Mouse (Mus musculus) embryonic facial prominence, embryonic 10.5 days (tissue): ENCODE results near the gene Rrad. TPM values are rescaled to one million over a fixed set of nuclear protein-coding genes. Genes with fewer than 3 reads are reported as not detected.

ENCODE experiments used
- DNase-seq: peaks from one replicate; pipeline ENCODE4 v3.0.0-alpha.2; 2017; ENCODE audit warnings: low spot score
- H3K27ac ChIP-seq: fragments of 300-500 bp; sonication (generic); replicated peaks from 2 replicates; pipeline ENCODE4 v1.5.1; 2016; ENCODE audit warnings: mild to moderate bottlenecking
- H3K27me3 ChIP-seq: fragments of 300-500 bp; sonication (generic); replicated peaks from 2 replicates; pipeline ENCODE4 v1.6.1; 2016; ENCODE audit warnings: low read depth, mild to moderate bottlenecking; ENCODE audit not compliant: poor library complexity, severe bottlenecking
- H3K36me3 ChIP-seq: fragments of 300-500 bp; sonication (generic); replicated peaks from 2 replicates; pipeline ENCODE4 v1.6.1; 2016; ENCODE audit warnings: mild to moderate bottlenecking, moderate library complexity
- H3K4me1 ChIP-seq: fragments of 300-500 bp; sonication (generic); 2 replicates; pipeline ENCODE4 v1.6.1; 2016
- H3K4me3 ChIP-seq: fragments of 300-500 bp; sonication (generic); 2 replicates; pipeline ENCODE4 v1.5.1; 2016; ENCODE audit warnings: mild to moderate bottlenecking, moderate library complexity
- H3K9me3 ChIP-seq: fragments of 300-500 bp; sonication (generic); 2 replicates; pipeline ENCODE4 v1.6.1; 2016; ENCODE audit warnings: mild to moderate bottlenecking
- WGBS: fragments of 180-500 bp; shearing (Covaris S2); methylation state at CpG from one replicate; pipeline ENCODE4 v1.1.7; 2016; 5-methylcytosine and 5-hydroxymethylcytosine counted together
- polyA plus RNA-seq: library from polyadenylated mRNA; unstranded; fragments of >200 nt; fragmentation: Nextera tagmentation; extraction: Ambion mirVana; gene quantifications from 2 replicates; pipeline ENCODE4 v1.2.1, GENCODE M21; 2016

Rrad gene
- polyA plus RNA-seq, 1 experiment from 2014 or later = 1.3 TPM

DNA sequence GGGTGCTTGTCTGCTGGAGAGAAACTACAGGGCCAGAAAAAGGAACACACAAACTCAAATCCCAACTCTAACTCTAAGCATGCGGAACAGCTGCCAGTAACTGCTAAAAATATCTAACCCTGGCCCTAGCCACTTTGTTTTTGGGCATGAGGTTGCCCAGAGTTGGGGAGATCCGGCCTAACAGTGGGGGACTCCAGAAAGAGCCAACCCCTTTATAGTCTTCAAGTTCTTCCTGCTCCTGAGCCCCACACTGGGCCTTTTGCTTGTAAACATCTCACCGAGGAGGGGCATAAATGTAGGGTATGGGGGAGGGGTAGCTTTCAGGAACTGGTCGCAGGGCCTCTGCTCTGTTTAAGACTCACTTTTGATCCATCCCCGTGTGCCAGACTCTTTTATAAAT is 848 bp upstream of the Rrad start:
- no peak overlapping the region for H3K4me3 ChIP-seq

DNA sequence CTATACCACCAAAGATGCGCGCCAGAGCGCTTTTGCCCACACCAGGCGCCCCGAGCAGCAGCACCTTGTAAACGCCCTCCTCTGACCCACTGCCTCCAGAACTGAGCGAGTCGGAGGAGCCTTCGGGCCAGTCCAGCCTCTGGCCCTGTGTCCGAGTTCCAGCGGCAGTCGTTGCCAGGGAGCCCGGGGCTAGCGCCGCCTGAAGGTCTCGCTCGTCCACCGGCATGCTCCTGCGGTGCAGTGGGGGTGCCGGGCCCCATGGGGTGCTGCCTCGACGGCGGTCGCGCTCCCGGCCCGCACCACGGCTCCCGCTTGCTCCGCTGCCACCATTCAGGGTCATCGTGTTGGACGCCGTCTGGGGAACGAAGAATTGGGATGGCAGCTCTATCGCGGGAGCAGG is 553 bp downstream of the Rrad start:
- Histone ChIP-seq H3K27ac (no peak overlapping the region), H3K4me1 (peaks cover 24% of the 10 kb centered on the region), H3K9me3 (no peaks in the 10 kb centered on the region), H3K4me3 (peak overlapping the region; percentile 57), H3K27me3 (peaks cover 47% of the 10 kb centered on the region), H3K36me3 (peaks cover 4% of the 10 kb centered on the region)
- DNase-seq = peak; percentile 42
- 1% methylated on average over 36 of the region's 36 CpGs for WGBS

More for the DNA sequence above, 848 bp upstream of the Rrad start:
- Histone ChIP-seq H3K27ac (no peak overlapping the region), H3K27me3 (peaks cover 47% of the 10 kb centered on the region), H3K9me3 (no peaks in the 10 kb centered on the region), H3K4me1 (peaks cover 24% of the 10 kb centered on the region), H3K36me3 (peaks cover 9% of the 10 kb centered on the region)
- 40% methylated on average over 5 of the region's 5 CpGs for WGBS
- DNase-seq = no peak

DNA sequence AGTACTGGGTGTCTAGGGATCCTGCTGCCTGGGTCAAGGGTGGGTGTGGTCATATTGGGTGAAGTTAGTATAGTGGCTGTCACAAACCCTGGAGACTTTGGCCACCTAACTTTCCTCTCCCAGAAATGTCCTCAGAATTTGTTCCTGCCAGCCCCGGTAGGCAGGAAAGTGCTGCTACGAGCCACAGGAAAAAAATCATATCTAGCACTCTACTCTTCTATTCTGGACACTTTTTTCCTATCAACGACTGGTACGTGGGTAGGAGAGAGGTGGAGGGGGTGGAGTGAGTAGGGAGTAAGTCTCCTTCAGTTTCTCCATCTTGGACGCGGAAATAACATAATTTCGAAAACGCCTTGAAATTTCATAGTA is 1.0 kb downstream of the Rrad start:
- Histone ChIP-seq H3K36me3 (no peaks in the 10 kb centered on the region; the same call in 1 of the 2 replicates), H3K4me3 (peak overlapping the region; percentile 57; the same call in 1 of the 2 replicates), H3K27me3 (peaks cover 47% of the 10 kb centered on the region), H3K27ac (no peak overlapping the region), H3K4me1 (peaks cover 24% of the 10 kb centered on the region), H3K9me3 (no peaks in the 10 kb centered on the region)
- 41% methylated on average over 8 of the region's 8 CpGs for WGBS
- no peak for DNase-seq

DNA sequence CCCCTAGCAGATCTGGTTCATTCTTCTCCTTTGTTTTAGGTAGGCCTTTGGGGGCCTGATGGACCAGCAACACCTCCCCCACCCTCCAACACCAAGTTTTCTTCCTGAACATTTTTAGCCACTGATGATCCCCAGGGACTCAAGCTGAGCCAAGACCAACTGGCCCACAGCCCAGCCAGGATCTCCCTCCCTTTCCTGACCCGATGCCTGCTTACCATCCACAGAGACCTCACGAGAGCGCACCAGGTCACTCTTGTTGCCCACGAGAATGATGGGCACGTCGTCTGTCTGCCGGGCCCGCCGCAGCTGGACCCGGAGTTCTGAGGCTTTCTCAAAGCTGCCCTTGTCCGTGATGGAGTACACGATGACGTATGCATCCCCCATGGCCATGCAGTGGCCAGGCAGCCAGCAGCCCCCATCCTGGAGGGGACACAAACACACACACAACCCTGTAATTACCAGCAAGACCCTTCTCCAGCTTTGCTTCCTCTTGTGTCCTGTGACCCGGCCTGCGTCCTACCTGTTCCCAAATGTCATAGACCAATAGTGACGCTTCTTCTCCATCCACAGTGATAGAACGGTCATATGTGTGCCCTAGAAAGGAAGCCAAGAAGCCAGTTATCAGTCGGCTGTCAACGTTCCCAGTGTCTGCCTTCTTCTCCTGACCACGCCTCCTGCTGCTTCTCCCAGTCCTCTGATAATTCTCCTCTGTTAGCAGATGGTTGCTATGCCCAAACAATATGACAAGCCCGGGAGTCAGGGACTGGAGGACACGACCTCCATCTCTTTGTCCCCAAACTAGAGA is 1.6 kb downstream of the Rrad start:
- Histone ChIP-seq H3K4me3 (no peak overlapping the region), H3K27me3 (peaks cover 47% of the 10 kb centered on the region), H3K36me3 (no peaks in the 10 kb centered on the region), H3K9me3 (no peaks in the 10 kb centered on the region), H3K4me1 (peaks cover 24% of the 10 kb centered on the region), H3K27ac (no peak overlapping the region)
- WGBS = 80% methylated on average over 22 of the region's 22 CpGs
- DNase-seq = no peak

DNA sequence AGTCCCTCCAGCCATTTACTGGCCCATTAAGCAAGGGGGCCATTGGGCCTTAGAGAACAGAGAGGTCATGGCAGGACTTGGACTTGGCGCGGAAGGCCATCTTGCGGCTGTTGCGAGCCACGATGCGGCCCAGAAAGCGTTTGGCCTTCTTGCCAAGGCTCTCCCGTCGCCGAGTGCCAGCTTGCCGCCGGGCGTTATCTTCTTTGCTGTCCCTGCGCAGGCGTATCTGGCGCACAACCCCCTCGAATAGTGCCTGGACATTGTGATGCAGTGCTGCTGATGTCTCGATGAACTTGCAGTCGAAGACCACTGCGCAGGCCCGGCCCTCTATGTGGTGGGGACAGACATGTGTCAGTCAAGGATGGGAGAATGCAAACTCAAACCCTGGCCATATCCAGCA is 2.7 kb downstream of the Rrad start:
- Histone ChIP-seq H3K27ac (no peak overlapping the region), H3K9me3 (no peaks in the 10 kb centered on the region), H3K4me1 (peaks cover 24% of the 10 kb centered on the region), H3K36me3 (no peaks in the 10 kb centered on the region), H3K27me3 (peaks cover 47% of the 10 kb centered on the region), H3K4me3 (no peak overlapping the region)
- 94% methylated on average over 21 of the region's 21 CpGs for WGBS
- no peak for DNase-seq

DNA sequence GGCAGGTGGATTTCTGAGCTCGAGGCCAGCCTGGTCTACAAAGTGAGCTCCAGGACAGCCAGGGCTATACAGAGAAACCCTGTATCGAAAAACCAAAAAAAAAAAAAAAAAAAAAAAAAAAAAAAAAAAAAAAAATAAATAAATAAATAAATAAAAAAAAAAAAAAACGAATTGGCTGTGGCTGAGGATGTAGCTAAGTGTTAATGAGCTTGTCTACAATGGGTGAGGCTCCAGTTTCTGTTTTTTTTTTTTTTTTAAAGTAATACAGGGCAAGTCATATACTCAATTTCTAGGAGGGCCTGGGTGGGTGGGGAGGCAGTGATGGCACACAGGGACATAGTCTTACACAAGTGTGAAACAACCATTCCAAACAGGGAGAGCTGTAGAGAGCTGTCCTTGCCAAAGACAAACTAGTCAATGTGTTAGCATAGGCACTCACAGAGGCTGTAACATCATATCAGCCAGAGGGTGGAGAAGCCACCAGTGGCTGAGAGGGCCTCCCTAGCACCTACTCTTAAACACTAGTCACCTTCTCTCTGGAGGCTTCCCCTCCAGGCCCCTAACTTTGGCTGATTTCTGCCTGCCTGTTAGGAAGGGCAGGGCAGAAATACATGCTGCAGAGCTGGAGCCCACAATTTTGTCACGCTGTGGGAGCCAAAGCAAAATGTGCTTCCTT is 3.9 kb downstream of the Rrad start:
- H3K4me3 ChIP-seq = no peak overlapping the region
- 84% methylated on average over 4 of the region's 4 CpGs for WGBS
- peaks cover 20% of the 10 kb centered on the region for H3K4me1 ChIP-seq
- H3K9me3 ChIP-seq = no peaks in the 10 kb centered on the region
- H3K27me3 ChIP-seq = peaks cover 43% of the 10 kb centered on the region
- no peaks in the 10 kb centered on the region for H3K36me3 ChIP-seq
- H3K27ac ChIP-seq = no peak overlapping the region
- DNase-seq = no peak

DNA sequence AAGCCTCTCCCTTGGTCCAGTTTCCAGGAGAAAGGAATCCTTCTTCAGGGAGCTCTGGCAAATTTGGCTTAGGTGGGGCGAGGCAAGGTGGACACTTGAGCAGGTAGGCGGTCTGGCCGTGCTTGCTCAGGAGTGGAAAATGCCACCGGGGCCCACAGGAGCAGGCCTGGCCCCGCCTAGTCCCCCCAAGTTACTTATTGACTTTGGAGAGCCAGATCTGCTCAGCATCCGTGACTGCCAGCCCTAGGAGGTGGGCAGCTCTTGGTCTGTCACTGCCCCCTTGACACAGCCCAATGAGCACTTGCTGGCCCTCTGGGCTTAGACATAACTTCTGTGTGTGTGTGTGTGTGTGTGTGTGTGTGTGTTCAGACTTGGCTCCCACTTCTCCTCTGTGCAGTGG is 7.0 kb downstream of the Rrad start, which contains the start of gene Cdh16:
Gene Cdh16, minus strand, starts transcription at position 236 of the 400 bp plus-strand sequence.
- Histone ChIP-seq H3K9me3 (no peaks in the 10 kb centered on the region), H3K36me3 (no peaks in the 10 kb centered on the region), H3K4me3 (no peak within 1 kb of the TSS), H3K27ac (no peak within 1 kb of the TSS), H3K27me3 (peaks cover 12% of the 10 kb centered on the region), H3K4me1 (no peaks in the 10 kb centered on the region)
- WGBS = 81% methylated on average over 6 of the region's 6 CpGs
- no peak for DNase-seq

- H3K27me3 ChIP-seq = no peaks in the 10 kb centered on the region
- no peaks in the 10 kb centered on the region for H3K36me3 ChIP-seq
- 82% methylated on average over 5 of the region's 5 CpGs for WGBS
- H3K4me3 ChIP-seq = no peak overlapping the region
- H3K9me3 ChIP-seq = no peaks in the 10 kb centered on the region
- H3K27ac ChIP-seq = no peak overlapping the region
- no peaks in the 10 kb centered on the region for H3K4me1 ChIP-seq
- no peak for DNase-seq
Observed at GRCm38 (mm10) chr8:104620765-104621164, 10.4 kb downstream of the Rrad start.

GRCm38 (mm10) chr8:104613119-104613518 is 18.0 kb downstream of the Rrad start:
- H3K27ac ChIP-seq = no peak overlapping the region
- no peak overlapping the region for H3K4me3 ChIP-seq
- H3K9me3 ChIP-seq = no peaks in the 10 kb centered on the region
- no peaks in the 10 kb centered on the region for H3K27me3 ChIP-seq
- 0 out of 2 replicates have a peak, but pooled peaks cover 2% of the 10 kb centered on the region for H3K4me1 ChIP-seq
- 79% methylated on average over 4 of the region's 4 CpGs for WGBS
- no peak for DNase-seq
- no peaks in the 10 kb centered on the region for H3K36me3 ChIP-seq

DNA sequence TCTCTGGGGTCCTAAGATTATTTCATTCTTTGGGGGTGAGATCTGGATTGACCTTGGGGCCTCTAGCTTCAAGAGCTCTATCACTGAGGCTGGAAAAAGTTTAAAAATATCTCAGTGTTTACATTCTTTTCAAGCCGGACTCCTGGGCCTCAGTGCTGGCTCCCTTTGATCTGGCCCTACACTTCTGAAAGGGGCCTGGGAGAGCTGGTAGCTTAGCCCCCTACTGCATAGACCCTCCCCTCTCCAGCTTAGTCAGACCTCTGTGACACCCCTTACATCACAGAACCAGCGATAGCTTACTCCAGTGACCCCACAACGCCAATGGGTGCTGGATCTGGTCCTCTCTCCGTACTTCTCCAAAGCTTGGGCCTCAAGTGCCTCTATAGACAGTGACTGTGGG is 19.5 kb downstream of the Rrad start:
- H3K9me3 ChIP-seq = no peaks in the 10 kb centered on the region
- no peak for DNase-seq

GRCm38 (mm10) chr8:104610185-104610766 is 20.9 kb downstream of the Rrad start:
- no peak overlapping the region for H3K27ac ChIP-seq
- H3K9me3 ChIP-seq = no peaks in the 10 kb centered on the region
- H3K27me3 ChIP-seq = no peaks in the 10 kb centered on the region; the same call in 1 of the 2 replicates
- H3K4me3 ChIP-seq = no peak overlapping the region
- H3K36me3 ChIP-seq = no peaks in the 10 kb centered on the region
- DNase-seq = no peak
- H3K4me1 ChIP-seq = peaks cover 9% of the 10 kb centered on the region; the same call in 1 of the 2 replicates
- WGBS = 83% methylated on average over 12 of the region's 12 CpGs

More for the DNA sequence above, 19.5 kb downstream of the Rrad start:
- no peaks in the 10 kb centered on the region for H3K36me3 ChIP-seq
- 78% methylated on average over 4 of the region's 4 CpGs for WGBS
- no peak overlapping the region for H3K4me3 ChIP-seq
- no peak overlapping the region for H3K27ac ChIP-seq
- H3K4me1 ChIP-seq = peaks cover 4% of the 10 kb centered on the region; the same call in 1 of the 2 replicates
- H3K27me3 ChIP-seq = no peaks in the 10 kb centered on the region

DNA sequence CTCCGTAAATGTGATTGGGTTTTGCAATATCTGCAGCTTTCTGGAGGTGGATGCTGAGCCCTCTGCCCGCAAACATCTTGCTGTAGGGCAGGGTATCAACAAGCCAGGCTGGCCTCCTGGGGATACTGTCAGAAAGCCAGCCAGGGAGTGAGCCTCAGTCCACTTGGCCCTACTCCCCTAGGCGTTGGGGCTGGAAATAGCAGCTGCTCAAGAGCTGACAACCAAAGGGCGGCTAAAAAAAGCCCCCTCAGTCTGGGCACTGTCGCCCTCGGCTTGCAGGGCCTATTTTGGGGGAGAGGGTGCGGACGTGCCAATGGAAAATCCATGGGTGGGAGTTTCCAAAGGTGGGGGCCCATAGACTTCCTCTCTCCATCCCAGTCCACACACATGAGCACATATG is 21.9 kb downstream of the Rrad start:
- Histone ChIP-seq H3K36me3 (no peaks in the 10 kb centered on the region), H3K4me1 (peaks cover 9% of the 10 kb centered on the region; the same call in 1 of the 2 replicates), H3K27ac (no peak overlapping the region), H3K4me3 (no peak overlapping the region), H3K9me3 (no peaks in the 10 kb centered on the region), H3K27me3 (no peaks in the 10 kb centered on the region; the same call in 1 of the 2 replicates)
- no peak for DNase-seq
- 73% methylated on average over 8 of the region's 8 CpGs for WGBS
